Mouse (Mus musculus) myocyte (in vitro differentiated cells): Measurements from ENCODE around the gene Tbc1d14. TPM values are rescaled to one million over a fixed set of nuclear protein-coding genes. Genes with fewer than 3 reads are reported as not detected.

Experiments
- H3K27me3 ChIP-seq: one replicate; pipeline ENCODE4 v1.6.1; 2011; ENCODE audit not compliant: control insufficient read depth, insufficient read depth, insufficient read length
- H3K36me3 ChIP-seq: one replicate; pipeline ENCODE4 v1.6.1; 2011; ENCODE audit not compliant: control insufficient read depth, insufficient read depth
- H3K4me2 ChIP-seq: one replicate; pipeline ENCODE4 v1.6.1; 2011; ENCODE audit warnings: low read depth, control low read depth
- H3K4me3 ChIP-seq: one replicate; pipeline ENCODE4 v1.5.1; 2011; ENCODE audit warnings: mild to moderate bottlenecking, control low read depth, moderate library complexity
- H3K79me2 ChIP-seq: one replicate; pipeline ENCODE4 v1.6.1; 2011; ENCODE audit not compliant: control insufficient read depth, insufficient read depth
- H3ac ChIP-seq: one replicate; pipeline ENCODE4 v1.6.1; 2011; ENCODE audit not compliant: control insufficient read depth, insufficient read length
- CEBPB ChIP-seq: IDR thresholded peaks from 2 replicates; pipeline ENCODE4 v1.6.1; 2011; ENCODE audit warnings: mild to moderate bottlenecking, moderate library complexity; ENCODE audit not compliant: poor library complexity, insufficient read depth, severe bottlenecking
- E2F4 ChIP-seq: IDR thresholded peaks from one replicate; pipeline ENCODE4 v1.6.1; 2011; ENCODE audit warnings: mild to moderate bottlenecking, control low read depth, moderate library complexity; ENCODE audit not compliant: insufficient read depth
- MAX ChIP-seq: IDR thresholded peaks from one replicate; pipeline ENCODE4 v1.6.1; 2011; ENCODE audit warnings: low read depth, mild to moderate bottlenecking, control low read depth
- MYOD1 ChIP-seq, 3 experiments: IDR thresholded peaks; one replicate each; pipeline ENCODE4 v1.6.1; 2011; ENCODE audit warnings: control low read depth in 2 of 3, low read depth in 2 of 3, mild to moderate bottlenecking in 2 of 3, moderate library complexity in 1 of 3; ENCODE audit not compliant: insufficient read length in 2 of 3, control insufficient read depth in 1 of 3
- MYOG ChIP-seq, 3 experiments: IDR thresholded peaks; one replicate each; pipeline ENCODE4 v1.6.1; 2011; ENCODE audit warnings: control low read depth in 2 of 3, low read depth in 2 of 3, mild to moderate bottlenecking in 2 of 3; ENCODE audit not compliant: insufficient read length in 2 of 3, control insufficient read depth in 1 of 3, insufficient read depth in 1 of 3
- POLR2A ChIP-seq: IDR thresholded peaks from one replicate; pipeline ENCODE4 v1.6.1; 2011; ENCODE audit warnings: low read depth, mild to moderate bottlenecking, control low read depth, moderate library complexity; ENCODE audit not compliant: insufficient read length
- POLR2AphosphoS2 ChIP-seq: IDR thresholded peaks from one replicate; pipeline ENCODE4 v1.6.1; 2011; ENCODE audit warnings: low read depth, control low read depth; ENCODE audit not compliant: insufficient read length
- REST ChIP-seq: IDR thresholded peaks from one replicate; pipeline ENCODE4 v1.6.1; 2011; ENCODE audit warnings: mild to moderate bottlenecking, control low read depth, moderate library complexity; ENCODE audit not compliant: insufficient read depth, insufficient read length
- SRF ChIP-seq: IDR thresholded peaks from one replicate; pipeline ENCODE4 v1.6.1; 2011; ENCODE audit warnings: low read depth; ENCODE audit not compliant: control insufficient read depth, insufficient read length
- TCF12 ChIP-seq: IDR thresholded peaks from one replicate; pipeline ENCODE4 v1.6.1; 2011; ENCODE audit warnings: mild to moderate bottlenecking, control low read depth; ENCODE audit not compliant: poor library complexity, insufficient read depth, severe bottlenecking
- TCF3 ChIP-seq: IDR thresholded peaks from one replicate; pipeline ENCODE4 v1.6.1; 2011; ENCODE audit warnings: low read depth, control low read depth; ENCODE audit not compliant: insufficient read length
- USF1 ChIP-seq: IDR thresholded peaks from one replicate; pipeline ENCODE4 v1.6.1; 2011; ENCODE audit warnings: low read depth, mild to moderate bottlenecking, control low read depth, moderate library complexity
- polyA plus RNA-seq: library from polyadenylated mRNA; unstranded; fragments of >200 nt; fragmentation: generic; extraction: Trizol; gene quantifications from one replicate; pipeline ENCODE4 v1.2.1, GENCODE M21; 2012; ENCODE audit warnings: missing spikeins

The Tbc1d14 gene
- polyA plus RNA-seq, 1 experiment, result 7.8 TPM

DNA sequence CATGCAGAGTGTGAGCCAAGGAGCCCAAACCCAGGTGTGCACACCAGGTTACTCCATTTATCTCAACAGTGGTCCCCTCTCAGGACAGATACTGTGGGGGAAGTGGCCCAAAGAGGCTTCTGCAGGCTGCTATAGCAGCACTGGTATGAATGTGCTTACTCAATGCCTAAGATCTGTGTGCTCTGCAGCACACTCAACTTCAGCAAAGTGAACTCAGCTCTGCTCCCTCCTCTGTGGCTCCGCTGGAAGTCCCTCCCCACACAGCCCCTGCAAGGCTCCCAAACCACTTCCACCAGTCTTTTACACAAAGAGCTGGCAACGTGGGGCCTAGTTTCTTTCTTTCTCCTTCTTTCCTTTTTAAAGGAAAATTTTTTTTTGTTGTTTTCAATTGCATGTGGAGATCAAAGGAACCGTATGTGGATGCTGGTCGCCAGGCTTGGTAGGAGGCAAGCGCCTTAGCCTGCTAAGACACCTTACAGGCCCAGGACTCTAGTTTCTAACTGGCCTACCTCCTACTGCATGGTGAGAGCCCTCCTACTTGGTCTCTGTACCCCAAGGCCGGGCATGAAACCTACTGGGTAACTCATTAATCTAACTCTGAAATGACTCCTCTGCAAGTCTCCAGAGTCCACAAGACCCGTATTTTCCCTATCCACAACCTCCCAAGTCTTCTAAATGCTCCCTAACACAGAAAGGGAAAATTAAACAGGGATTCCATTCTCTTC lies 35.3 kb downstream of the Tbc1d14 start:
- Histone ChIP-seq H3K4me3 (no peak overlapping the region), H3K36me3 (no peaks in the 10 kb centered on the region), H3K4me2 (no peak overlapping the region), H3K79me2 (no peaks in the 10 kb centered on the region), H3ac (no peak overlapping the region), H3K27me3 (no peaks in the 10 kb centered on the region)
- TF ChIP-seq MYOG (IDR thresholded peaks at IDR 0.05; ENCODE audit: control insufficient read depth in 1 of 3, insufficient read depth in 1 of 3, insufficient read length in 2 of 3, low read depth in 2 of 3) (no peak), CEBPB (no peak), POLR2AphosphoS2 (no peak), TCF12 (no peak), E2F4 (no peak), MAX (no peak), REST (no peak), MYOD1 (IDR thresholded peaks at IDR 0.05; ENCODE audit: control insufficient read depth in 1 of 3, insufficient read length in 2 of 3, low read depth in 2 of 3) (no peak), TCF3 (no peak), USF1 (no peak), SRF (no peak), POLR2A (no peak)

DNA sequence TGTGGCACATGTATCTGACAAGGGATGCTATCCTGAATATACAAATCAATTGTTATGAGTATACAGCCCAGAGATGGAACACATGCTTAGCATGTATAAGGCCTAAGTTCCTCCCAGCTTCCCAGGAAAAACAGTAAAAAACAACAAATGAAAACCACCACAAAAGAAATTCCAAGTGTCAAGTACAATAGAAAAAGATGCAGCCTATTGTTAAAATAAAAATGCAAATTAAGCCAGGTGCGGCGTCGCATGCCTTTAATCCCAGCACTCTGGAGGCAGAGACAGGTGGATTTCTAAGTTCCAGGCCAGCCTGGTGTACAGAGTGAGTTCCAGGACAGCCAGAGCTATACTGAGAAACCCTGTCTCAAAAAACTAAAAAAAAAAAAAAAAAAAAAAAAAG lies 36.2 kb downstream of the Tbc1d14 start:
- no peaks in the 10 kb centered on the region for H3K79me2 ChIP-seq
- no peak overlapping the region for H3ac ChIP-seq
- no peak overlapping the region for H3K4me3 ChIP-seq
- H3K4me2 ChIP-seq, result no peak overlapping the region
- H3K36me3 ChIP-seq, result no peaks in the 10 kb centered on the region
- H3K27me3 ChIP-seq, result no peaks in the 10 kb centered on the region
- TF ChIP-seq CEBPB (no peak), TCF12 (no peak), POLR2A (no peak), USF1 (no peak), SRF (no peak), REST (no peak), MAX (no peak), MYOG (IDR thresholded peaks at IDR 0.05; ENCODE audit: control insufficient read depth in 1 of 3, insufficient read depth in 1 of 3, insufficient read length in 2 of 3, low read depth in 2 of 3) (no peak), MYOD1 (IDR thresholded peaks at IDR 0.05; ENCODE audit: control insufficient read depth in 1 of 3, insufficient read length in 2 of 3, low read depth in 2 of 3) (no peak), POLR2AphosphoS2 (no peak), E2F4 (no peak), TCF3 (no peak)

DNA sequence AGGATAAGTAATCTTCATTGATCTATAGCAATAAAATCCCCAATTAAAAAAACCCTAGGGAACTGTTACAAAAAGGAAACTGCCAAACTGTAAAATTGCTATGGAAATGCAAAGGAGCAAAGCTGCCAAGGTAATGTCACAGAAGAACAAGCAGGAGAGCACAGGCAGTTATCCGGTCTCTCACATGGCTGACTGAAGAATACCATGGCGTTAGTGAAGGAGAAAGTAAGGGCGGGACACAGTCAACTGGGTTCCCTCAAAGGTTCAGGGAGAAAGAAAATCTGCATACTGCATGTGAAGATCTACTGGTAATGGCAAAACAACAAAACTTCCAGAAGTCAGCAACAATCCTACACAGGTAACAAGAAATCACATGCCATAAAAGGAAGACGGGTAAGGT lies 36.8 kb downstream of the Tbc1d14 start:
- Histone ChIP-seq H3K4me3 (no peak overlapping the region), H3K36me3 (no peaks in the 10 kb centered on the region), H3K27me3 (no peaks in the 10 kb centered on the region), H3K4me2 (no peak overlapping the region), H3ac (no peak overlapping the region), H3K79me2 (no peaks in the 10 kb centered on the region)
- TF ChIP-seq POLR2A (no peak), TCF3 (no peak), USF1 (no peak), CEBPB (no peak), SRF (no peak), MAX (no peak), MYOD1 (IDR thresholded peaks at IDR 0.05; ENCODE audit: control insufficient read depth in 1 of 3, insufficient read length in 2 of 3, low read depth in 2 of 3) (no peak), POLR2AphosphoS2 (no peak), REST (no peak), MYOG (IDR thresholded peaks at IDR 0.05; ENCODE audit: control insufficient read depth in 1 of 3, insufficient read depth in 1 of 3, insufficient read length in 2 of 3, low read depth in 2 of 3) (no peak), TCF12 (no peak), E2F4 (no peak)

GRCm38 (mm10) chr5:36554496-36554895 lies 38.6 kb downstream of the Tbc1d14 start:
- Histone ChIP-seq H3K79me2 (no peaks in the 10 kb centered on the region), H3K27me3 (no peaks in the 10 kb centered on the region), H3K4me2 (no peak overlapping the region), H3ac (no peak overlapping the region), H3K4me3 (no peak overlapping the region), H3K36me3 (no peaks in the 10 kb centered on the region)
- no peak for TF ChIP-seq MYOG (IDR thresholded peaks at IDR 0.05; ENCODE audit: control insufficient read depth in 1 of 3, insufficient read depth in 1 of 3, insufficient read length in 2 of 3, low read depth in 2 of 3)
- TF ChIP-seq MAX, result no peak
- no peak for TF ChIP-seq TCF3
- TF ChIP-seq CEBPB, result no peak
- TF ChIP-seq POLR2A, result no peak
- no peak for TF ChIP-seq TCF12
- no peak for TF ChIP-seq E2F4

GRCm38 (mm10) chr5:36553886-36554285 lies 39.2 kb downstream of the Tbc1d14 start:
- Histone ChIP-seq H3ac (no peak overlapping the region), H3K4me2 (peak overlapping the region; percentile 12), H3K36me3 (no peaks in the 10 kb centered on the region), H3K4me3 (no peak overlapping the region), H3K79me2 (no peaks in the 10 kb centered on the region), H3K27me3 (no peaks in the 10 kb centered on the region)
- TF ChIP-seq MAX, result no peak
- TF ChIP-seq REST, result no peak
- no peak for TF ChIP-seq USF1
- TF ChIP-seq MYOG (IDR thresholded peaks at IDR 0.05; ENCODE audit: control insufficient read depth in 1 of 3, insufficient read depth in 1 of 3, insufficient read length in 2 of 3, low read depth in 2 of 3), result no peak
- no peak for TF ChIP-seq TCF12
- TF ChIP-seq POLR2AphosphoS2, result no peak
- no peak for TF ChIP-seq SRF
- TF ChIP-seq TCF3, result no peak
- TF ChIP-seq E2F4, result no peak
- no peak for TF ChIP-seq MYOD1 (IDR thresholded peaks at IDR 0.05; ENCODE audit: control insufficient read depth in 1 of 3, insufficient read length in 2 of 3, low read depth in 2 of 3)
- no peak for TF ChIP-seq POLR2A
- no peak for TF ChIP-seq CEBPB
